Mouse (Mus musculus): ENCODE results near the gene Slc1a7.
A peak's percentile ranks its signal among the peaks of the same experiment; 100 is the strongest.

DNA sequence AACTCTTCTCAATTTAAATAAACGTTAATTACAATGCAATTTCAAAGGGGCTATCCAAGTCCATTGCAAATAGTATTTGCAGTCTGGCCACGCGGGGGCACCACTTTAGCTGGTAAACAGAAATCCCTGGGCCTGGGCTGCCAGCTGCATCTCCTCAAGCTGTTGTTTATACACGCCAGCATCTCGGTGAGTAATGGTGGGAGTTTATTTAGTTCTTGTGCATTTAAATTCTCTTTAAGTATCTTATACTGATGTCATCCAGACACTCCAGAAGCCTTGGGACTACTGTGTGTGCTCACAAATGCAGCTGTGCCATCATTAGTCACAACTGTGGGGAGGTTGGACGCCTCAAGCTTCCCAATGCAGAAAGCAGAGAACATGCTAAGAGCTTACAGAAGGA lies 30.8 kb upstream of the Slc1a7 start:
- TF ChIP-seq CTCF (IDR thresholded peaks at IDR 0.05; ENCODE audit: extremely low read depth, insufficient read depth, low read length), result peak; percentile 48
- no peak for TF ChIP-seq POLR2A (IDR thresholded peaks at IDR 0.05; ENCODE audit: extremely low read depth, insufficient read depth, low read length)

All from cortical plate, adult 2 months (tissue).